Mouse (Mus musculus): ENCODE results near the gene Pakap. TPM values are rescaled to one million over a fixed set of nuclear protein-coding genes. Genes with fewer than 3 reads are reported as not detected.
A peak's percentile ranks its signal among the peaks of the same experiment; 100 is the strongest.
"Not testable (repeated sequence)": the region's sequence is repeated elsewhere in the genome, so short reads cannot be mapped to it uniquely, and the experiment has no call there.

The Pakap gene
- polyA plus RNA-seq, 1 experiment, result not detected

- no peak for TF ChIP-seq CTCF (IDR thresholded peaks at IDR 0.05; ENCODE audit: low read depth, low read length)
- no peak for TF ChIP-seq POLR2A (IDR thresholded peaks at IDR 0.05; ENCODE audit: borderline replicate concordance, low read depth, low read length)
- Histone ChIP-seq H3K27ac (ENCODE audit: insufficient read depth, low read depth, low read length) (no peak overlapping the region), H3K4me1 (ENCODE audit: control insufficient read depth, insufficient read depth, low read length) (no peaks in the 10 kb centered on the region), H3K4me3 (ENCODE audit: insufficient read depth, low read length) (no peak overlapping the region)
Measured at GRCm38 (mm10) chr4:57886066-57886887, 318.3 kb downstream of the Pakap start.

GRCm38 (mm10) chr4:57886888-57887230, 318.9 kb downstream of the Pakap start:
- no peak overlapping the region for H3K27ac ChIP-seq (ENCODE audit: insufficient read depth, low read depth, low read length)
- H3K4me1 ChIP-seq (ENCODE audit: control insufficient read depth, insufficient read depth, low read length), result no peaks in the 10 kb centered on the region
- H3K4me3 ChIP-seq (ENCODE audit: insufficient read depth, low read length), result no peak overlapping the region
- TF ChIP-seq POLR2A (IDR thresholded peaks at IDR 0.05; ENCODE audit: borderline replicate concordance, low read depth, low read length) (no peak), CTCF (IDR thresholded peaks at IDR 0.05; ENCODE audit: low read depth, low read length) (no peak)

- TF ChIP-seq POLR2A (IDR thresholded peaks at IDR 0.05; ENCODE audit: borderline replicate concordance, low read depth, low read length) (no peak), CTCF (IDR thresholded peaks at IDR 0.05; ENCODE audit: low read depth, low read length) (no peak)
- no peaks in the 10 kb centered on the region for H3K4me1 ChIP-seq (ENCODE audit: control insufficient read depth, insufficient read depth, low read length)
- no peak overlapping the region for H3K27ac ChIP-seq (ENCODE audit: insufficient read depth, low read depth, low read length)
- H3K4me3 ChIP-seq (ENCODE audit: insufficient read depth, low read length), result no peak overlapping the region
Measured at GRCm38 (mm10) chr4:57888246-57888645, 320.3 kb downstream of the Pakap start.

- H3K4me3 ChIP-seq (ENCODE audit: insufficient read depth, low read length); H3K27ac ChIP-seq (ENCODE audit: insufficient read depth, low read depth, low read length); H3K4me1 ChIP-seq (ENCODE audit: control insufficient read depth, insufficient read depth, low read length): not testable (repeated sequence)
Measured at GRCm38 (mm10) chr4:57888978-57889377, 321.0 kb downstream of the Pakap start.

- TF ChIP-seq POLR2A (IDR thresholded peaks at IDR 0.05; ENCODE audit: borderline replicate concordance, low read depth, low read length), result no peak
- TF ChIP-seq CTCF (IDR thresholded peaks at IDR 0.05; ENCODE audit: low read depth, low read length), result no peak
- Histone ChIP-seq H3K4me3 (ENCODE audit: insufficient read depth, low read length) (no peak overlapping the region), H3K4me1 (ENCODE audit: control insufficient read depth, insufficient read depth, low read length) (no peaks in the 10 kb centered on the region), H3K27ac (ENCODE audit: insufficient read depth, low read depth, low read length) (no peak overlapping the region)
Measured at GRCm38 (mm10) chr4:57889773-57890172, 321.8 kb downstream of the Pakap start.

- H3K4me3 ChIP-seq (ENCODE audit: insufficient read depth, low read length), result no peak overlapping the region
- TF ChIP-seq CTCF (IDR thresholded peaks at IDR 0.05; ENCODE audit: low read depth, low read length) (no peak), POLR2A (IDR thresholded peaks at IDR 0.05; ENCODE audit: borderline replicate concordance, low read depth, low read length) (no peak)
- no peaks in the 10 kb centered on the region for H3K4me1 ChIP-seq (ENCODE audit: control insufficient read depth, insufficient read depth, low read length)
- H3K27ac ChIP-seq (ENCODE audit: insufficient read depth, low read depth, low read length), result no peak overlapping the region
Measured at GRCm38 (mm10) chr4:57892001-57892586, 324.1 kb downstream of the Pakap start.

- Histone ChIP-seq H3K4me1 (ENCODE audit: control insufficient read depth, insufficient read depth, low read length) (no peaks in the 10 kb centered on the region), H3K27ac (ENCODE audit: insufficient read depth, low read depth, low read length) (no peak overlapping the region), H3K4me3 (ENCODE audit: insufficient read depth, low read length) (no peak overlapping the region)
- TF ChIP-seq POLR2A (IDR thresholded peaks at IDR 0.05; ENCODE audit: borderline replicate concordance, low read depth, low read length) (no peak), CTCF (IDR thresholded peaks at IDR 0.05; ENCODE audit: low read depth, low read length) (no peak)
Measured at GRCm38 (mm10) chr4:57895140-57895539, 327.2 kb downstream of the Pakap start.

- Histone ChIP-seq H3K27ac (ENCODE audit: insufficient read depth, low read depth, low read length) (no peak overlapping the region), H3K4me1 (ENCODE audit: control insufficient read depth, insufficient read depth, low read length) (no peaks in the 10 kb centered on the region), H3K4me3 (ENCODE audit: insufficient read depth, low read length) (no peak overlapping the region)
- TF ChIP-seq CTCF (IDR thresholded peaks at IDR 0.05; ENCODE audit: low read depth, low read length) (no peak), POLR2A (IDR thresholded peaks at IDR 0.05; ENCODE audit: borderline replicate concordance, low read depth, low read length) (no peak)
Measured at GRCm38 (mm10) chr4:57895902-57896301, 327.9 kb downstream of the Pakap start.

- H3K4me1 ChIP-seq (ENCODE audit: control insufficient read depth, insufficient read depth, low read length), result no peaks in the 10 kb centered on the region
Measured at GRCm38 (mm10) chr4:57896631-57897030, 328.7 kb downstream of the Pakap start.

GRCm38 (mm10) chr4:57901210-57901609, 333.2 kb downstream of the Pakap start:
- Histone ChIP-seq H3K4me1 (ENCODE audit: control insufficient read depth, insufficient read depth, low read length) (no peaks in the 10 kb centered on the region), H3K4me3 (ENCODE audit: insufficient read depth, low read length) (no peak overlapping the region), H3K27ac (ENCODE audit: insufficient read depth, low read depth, low read length) (no peak overlapping the region)
- TF ChIP-seq POLR2A (IDR thresholded peaks at IDR 0.05; ENCODE audit: borderline replicate concordance, low read depth, low read length) (no peak), CTCF (IDR thresholded peaks at IDR 0.05; ENCODE audit: low read depth, low read length) (peak; percentile 71)

More at GRCm38 (mm10) chr4:57896631-57897030, 328.7 kb downstream of the Pakap start:
- Histone ChIP-seq H3K27ac (ENCODE audit: insufficient read depth, low read depth, low read length) (no peak overlapping the region), H3K4me3 (ENCODE audit: insufficient read depth, low read length) (no peak overlapping the region)
- TF ChIP-seq CTCF (IDR thresholded peaks at IDR 0.05; ENCODE audit: low read depth, low read length) (no peak), POLR2A (IDR thresholded peaks at IDR 0.05; ENCODE audit: borderline replicate concordance, low read depth, low read length) (no peak)

Measured in bone marrow macrophage, adult 2 months (primary cell).